Mouse (Mus musculus): ENCODE data around the gene Rab3il1. TPM values are rescaled to one million over a fixed set of nuclear protein-coding genes. Genes with fewer than 3 reads are reported as not detected.

Rab3il1 gene
- total and polyA plus RNA-seq, 2 experiments from 2014 or later, result 19.7 to 22.2 TPM

GRCm38 (mm10) chr19:10078392-10078791 lies 76.9 kb downstream of the Rab3il1 start:
- Histone ChIP-seq H3K27ac (no peak overlapping the region), H3K4me1 (ENCODE audit: insufficient read depth, low read length) (no peaks in the 10 kb centered on the region), H3K9me3 (ENCODE audit: low read length) (no peaks in the 10 kb centered on the region), H3K36me3 (ENCODE audit: insufficient read depth, low read length) (peaks cover 84% of the 10 kb centered on the region), H3K9ac (replicated peaks; ENCODE audit: low read length) (no peak overlapping the region), H3K27me3 (ENCODE audit: insufficient read depth, low read length) (no peaks in the 10 kb centered on the region), H3K4me2 (ENCODE audit: low read depth, low read length) (no peak overlapping the region), H3K4me3 (ENCODE audit: low read length) (no peak overlapping the region)
- 63% methylated on average over 6 of the region's 6 CpGs for WGBS
- DNase-seq (ENCODE audit: low spot score) (no peak), ATAC-seq (no peak)
- no peak for TF ChIP-seq CTCF (IDR thresholded peaks at IDR 0.05; ENCODE audit: low read depth)

GRCm38 (mm10) chr19:10080384-10080783 lies 78.9 kb downstream of the Rab3il1 start:
- Histone ChIP-seq H3K4me2 (ENCODE audit: low read depth, low read length) (no peak overlapping the region), H3K27me3 (ENCODE audit: insufficient read depth, low read length) (no peaks in the 10 kb centered on the region), H3K9me3 (ENCODE audit: low read length) (no peaks in the 10 kb centered on the region), H3K4me3 (ENCODE audit: low read length) (no peak overlapping the region), H3K27ac (no peak overlapping the region), H3K9ac (replicated peaks; ENCODE audit: low read length) (no peak overlapping the region), H3K36me3 (ENCODE audit: insufficient read depth, low read length) (peaks cover 77% of the 10 kb centered on the region), H3K4me1 (ENCODE audit: insufficient read depth, low read length) (no peaks in the 10 kb centered on the region)
- WGBS, result 95% methylated on average over 7 of the region's 7 CpGs
- ATAC-seq, result no peak
- TF ChIP-seq CTCF (IDR thresholded peaks at IDR 0.05; ENCODE audit: low read depth), result no peak
- no peak for DNase-seq (ENCODE audit: low spot score)

GRCm38 (mm10) chr19:10082105-10082504 lies 80.6 kb downstream of the Rab3il1 start:
- Histone ChIP-seq H3K4me3 (ENCODE audit: low read length) (no peak overlapping the region), H3K4me1 (ENCODE audit: insufficient read depth, low read length) (no peaks in the 10 kb centered on the region), H3K4me2 (ENCODE audit: low read depth, low read length) (no peak overlapping the region), H3K36me3 (ENCODE audit: insufficient read depth, low read length) (peaks cover 81% of the 10 kb centered on the region), H3K27ac (no peak overlapping the region), H3K27me3 (ENCODE audit: insufficient read depth, low read length) (no peaks in the 10 kb centered on the region), H3K9ac (replicated peaks; ENCODE audit: low read length) (no peak overlapping the region), H3K9me3 (ENCODE audit: low read length) (no peaks in the 10 kb centered on the region)
- WGBS, result 90% methylated on average over 3 of the region's 3 CpGs
- no peak for TF ChIP-seq CTCF (IDR thresholded peaks at IDR 0.05; ENCODE audit: low read depth)
- DNase-seq (ENCODE audit: low spot score) (no peak), ATAC-seq (no peak)

GRCm38 (mm10) chr19:10085454-10085853 lies 84.0 kb downstream of the Rab3il1 start:
- DNase-seq (ENCODE audit: low spot score) (no peak), ATAC-seq (no peak)
- Histone ChIP-seq H3K9ac (replicated peaks; ENCODE audit: low read length) (no peak overlapping the region), H3K36me3 (ENCODE audit: insufficient read depth, low read length) (peaks cover 82% of the 10 kb centered on the region), H3K27ac (no peak overlapping the region), H3K27me3 (ENCODE audit: insufficient read depth, low read length) (no peaks in the 10 kb centered on the region), H3K4me1 (ENCODE audit: insufficient read depth, low read length) (no peaks in the 10 kb centered on the region), H3K4me2 (ENCODE audit: low read depth, low read length) (no peak overlapping the region), H3K9me3 (ENCODE audit: low read length) (no peaks in the 10 kb centered on the region), H3K4me3 (ENCODE audit: low read length) (no peak overlapping the region)
- TF ChIP-seq CTCF (IDR thresholded peaks at IDR 0.05; ENCODE audit: low read depth), result no peak
- 82% methylated on average over 9 of the region's 9 CpGs for WGBS

GRCm38 (mm10) chr19:10086976-10087375 lies 85.5 kb downstream of the Rab3il1 start:
- ATAC-seq (peak; percentile 22; the same call in 1 of the 2 replicates), DNase-seq (ENCODE audit: low spot score) (no peak)
- Histone ChIP-seq H3K9ac (replicated peaks; ENCODE audit: low read length) (no peak overlapping the region), H3K4me2 (ENCODE audit: low read depth, low read length) (no peak overlapping the region), H3K27me3 (ENCODE audit: insufficient read depth, low read length) (no peaks in the 10 kb centered on the region), H3K9me3 (ENCODE audit: low read length) (no peaks in the 10 kb centered on the region), H3K36me3 (ENCODE audit: insufficient read depth, low read length) (peaks cover 85% of the 10 kb centered on the region), H3K27ac (no peak overlapping the region), H3K4me3 (ENCODE audit: low read length) (no peak overlapping the region), H3K4me1 (ENCODE audit: insufficient read depth, low read length) (no peaks in the 10 kb centered on the region)
- 74% methylated on average over 4 of the region's 4 CpGs for WGBS
- no peak for TF ChIP-seq CTCF (IDR thresholded peaks at IDR 0.05; ENCODE audit: low read depth)

Other genes starting within 250 kb of the Rab3il1 start
- not detected in 2 replicates for gene Scgb2a2, start 154.1 kb upstream of the Rab3il1 start, total RNA-seq (2014; rRNA removed)
- gene Scgb2a2, start 154.1 kb upstream of the Rab3il1 start, polyA plus RNA-seq (2015; fragmentation: Nextera tagmentation; extraction: Ambion mirVana), result not detected in 2 replicates
- 11.4 and 16.2 TPM in 2 replicates for gene Incenp, start 102.1 kb upstream of the Rab3il1 start, total RNA-seq (2014; rRNA removed)
- gene Incenp, start 102.1 kb upstream of the Rab3il1 start, polyA plus RNA-seq (2015; fragmentation: Nextera tagmentation; extraction: Ambion mirVana), result 26.4 and 27.2 TPM in 2 replicates
- 301 and 443 TPM in 2 replicates for gene Fth1, start 21.1 kb upstream of the Rab3il1 start, total RNA-seq (2014; rRNA removed)
- gene Fth1, start 21.1 kb upstream of the Rab3il1 start, polyA plus RNA-seq (2015; fragmentation: Nextera tagmentation; extraction: Ambion mirVana), result 2,616 and 2,786 TPM in 2 replicates
- gene Best1, start within 50 bp of the Rab3il1 start, total RNA-seq (2014; rRNA removed), result 0.86 and 1.5 TPM in 2 replicates
- gene Best1, start within 50 bp of the Rab3il1 start, polyA plus RNA-seq (2015; fragmentation: Nextera tagmentation; extraction: Ambion mirVana), result 2.6 and 3.0 TPM in 2 replicates
- 52.5 and 59.0 TPM in 2 replicates for gene Fads3, start 39.9 kb downstream of the Rab3il1 start, total RNA-seq (2014; rRNA removed)
- gene Fads3, start 39.9 kb downstream of the Rab3il1 start, polyA plus RNA-seq (2015; fragmentation: Nextera tagmentation; extraction: Ambion mirVana), result 35.1 and 37.4 TPM in 2 replicates
- 318 and 330 TPM in 2 replicates for gene Fads2, start 100.1 kb downstream of the Rab3il1 start, total RNA-seq (2014; rRNA removed)
- gene Fads2, start 100.1 kb downstream of the Rab3il1 start, polyA plus RNA-seq (2015; fragmentation: Nextera tagmentation; extraction: Ambion mirVana), result 260 and 272 TPM in 2 replicates
- 198 and 208 TPM in 2 replicates for gene Fads1, start 181.2 kb downstream of the Rab3il1 start, total RNA-seq (2014; rRNA removed)
- gene Fads1, start 181.2 kb downstream of the Rab3il1 start, polyA plus RNA-seq (2015; fragmentation: Nextera tagmentation; extraction: Ambion mirVana), result 148 and 151 TPM in 2 replicates
- gene Tmem258, start 202.3 kb downstream of the Rab3il1 start, total RNA-seq (2014; rRNA removed), result 73.3 and 98.1 TPM in 2 replicates
- gene Tmem258, start 202.3 kb downstream of the Rab3il1 start, polyA plus RNA-seq (2015; fragmentation: Nextera tagmentation; extraction: Ambion mirVana), result 312 and 324 TPM in 2 replicates
- 26.5 and 30.5 TPM in 2 replicates for gene Fen1, start 202.5 kb downstream of the Rab3il1 start, total RNA-seq (2014; rRNA removed)
- gene Fen1, start 202.5 kb downstream of the Rab3il1 start, polyA plus RNA-seq (2015; fragmentation: Nextera tagmentation; extraction: Ambion mirVana), result 28.4 and 30.2 TPM in 2 replicates
- gene Myrf, start 239.1 kb downstream of the Rab3il1 start, total RNA-seq (2014; rRNA removed), result 5.1 and 5.9 TPM in 2 replicates
- 1.7 and 2.0 TPM in 2 replicates for gene Myrf, start 239.1 kb downstream of the Rab3il1 start, polyA plus RNA-seq (2015; fragmentation: Nextera tagmentation; extraction: Ambion mirVana)